Mouse (Mus musculus) G1E (cell line): ENCODE data around the gene Clasp1. TPM values are rescaled to one million over a fixed set of nuclear protein-coding genes. Genes with fewer than 3 reads are reported as not detected.

Experiments
- ATAC-seq: 2 replicates; pipeline ENCODE4 v1.8.0; 2016; ENCODE audit warnings: mild to moderate bottlenecking; ENCODE audit not compliant: insufficient number of reproducible peaks, poor library complexity, low FRiP score, severe bottlenecking; ENCODE audit errors: extremely low read depth
- DNase-seq: peaks from one replicate; pipeline ENCODE4 v3.0.0; 2012; ENCODE audit warnings: low spot score
- H3K27me3 ChIP-seq: 2 replicates; pipeline ENCODE4 v1.6.1; 2012; ENCODE audit warnings: mild to moderate bottlenecking, low read length, inconsistent platforms; ENCODE audit not compliant: insufficient read depth
- H3K36me3 ChIP-seq: replicated peaks from 2 replicates; pipeline ENCODE3; 2012; ENCODE audit warnings: mild to moderate bottlenecking, inconsistent platforms
- H3K4me1 ChIP-seq: 2 replicates; pipeline ENCODE4 v1.6.1; 2012; ENCODE audit warnings: low read depth, low read length, inconsistent platforms, mixed read lengths; ENCODE audit not compliant: insufficient read depth
- H3K4me3 ChIP-seq: 2 replicates; pipeline ENCODE4 v1.5.1; 2012; ENCODE audit warnings: low read depth, mild to moderate bottlenecking, inconsistent platforms, low read length, moderate library complexity, mixed read lengths
- H3K9me3 ChIP-seq: replicated peaks from 2 replicates; pipeline ENCODE4 v1.6.1; 2012; ENCODE audit warnings: inconsistent platforms
- CTCF ChIP-seq: IDR thresholded peaks from 2 replicates; pipeline ENCODE4 v1.5.1; 2012; ENCODE audit warnings: low read depth, low read length, inconsistent platforms, mixed read lengths
- GATA1 ChIP-seq: IDR thresholded peaks from 2 replicates; pipeline ENCODE4 v1.6.1; 2012; ENCODE audit warnings: borderline replicate concordance, low read length, inconsistent platforms, mixed read lengths
- GATA2 ChIP-seq: IDR thresholded peaks from 2 replicates; pipeline ENCODE4 v1.6.1; 2012; ENCODE audit warnings: low read depth, low read length, inconsistent platforms, borderline replicate concordance
- POLR2AphosphoS5 ChIP-seq: IDR thresholded peaks from 2 replicates; pipeline ENCODE4 v1.6.1; 2012; ENCODE audit warnings: low read depth, low read length, inconsistent platforms; ENCODE audit not compliant: insufficient replicate concordance
- TAL1 ChIP-seq: conservative IDR thresholded peaks from 2 replicates; pipeline ENCODE4 v1.6.1; 2012; ENCODE audit warnings: low read depth, low read length, inconsistent platforms, mixed read lengths
- polyA plus RNA-seq: library from polyadenylated mRNA; stranded (reverse); fragments of >175 nt; gene quantifications from 2 replicates; pipeline ENCODE4 v1.2.3, GENCODE M21; 2012
- total RNA-seq, 2 experiments: library from RNA; stranded (forward) in 1 of 2; stranded (reverse) in 1 of 2; fragments of 200-1000 nt in 1 of 2; fragments of >200 nt in 1 of 2; fragmentation: Nextera tagmentation in 1 of 2; gene quantifications; 2 replicates each; pipeline ENCODE4 v1.2.3; 2014 to 2017

Gene Clasp1
- total and polyA plus RNA-seq, 3 experiments: 39.6 to 86.9 (median 51.2) TPM

DNA sequence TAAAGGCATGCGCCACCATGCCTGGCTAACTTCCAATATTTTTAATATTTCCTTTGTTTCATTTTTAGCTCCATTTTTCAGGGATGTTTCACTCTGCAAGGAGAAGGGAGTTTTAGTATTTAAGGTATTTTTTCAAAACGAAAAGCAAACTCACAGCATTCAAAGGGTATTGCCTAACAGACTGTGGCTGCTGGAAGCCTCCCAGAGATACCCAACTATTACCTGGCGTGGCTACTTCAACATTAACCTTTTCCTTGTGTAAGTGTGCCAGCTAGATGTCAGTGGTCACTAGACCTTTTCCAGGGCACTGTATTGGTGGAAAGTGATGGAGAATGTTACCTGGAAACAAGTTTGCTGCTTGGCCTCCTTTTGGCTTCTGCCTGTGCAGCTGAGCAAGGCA lies 164.6 kb downstream of the Clasp1 start:
- peaks cover 89% of the 10 kb centered on the region for H3K36me3 ChIP-seq
- ATAC-seq (no peak), DNase-seq (no peak)
- no peaks in the 10 kb centered on the region for H3K9me3 ChIP-seq
- TF ChIP-seq GATA2 (no peak), POLR2AphosphoS5 (no peak), GATA1 (no peak), CTCF (no peak), TAL1 (no peak)
- H3K27me3 ChIP-seq: no peaks in the 10 kb centered on the region
- no peaks in the 10 kb centered on the region; the same call in 1 of the 2 replicates for H3K4me1 ChIP-seq
- no peak overlapping the region for H3K4me3 ChIP-seq

DNA sequence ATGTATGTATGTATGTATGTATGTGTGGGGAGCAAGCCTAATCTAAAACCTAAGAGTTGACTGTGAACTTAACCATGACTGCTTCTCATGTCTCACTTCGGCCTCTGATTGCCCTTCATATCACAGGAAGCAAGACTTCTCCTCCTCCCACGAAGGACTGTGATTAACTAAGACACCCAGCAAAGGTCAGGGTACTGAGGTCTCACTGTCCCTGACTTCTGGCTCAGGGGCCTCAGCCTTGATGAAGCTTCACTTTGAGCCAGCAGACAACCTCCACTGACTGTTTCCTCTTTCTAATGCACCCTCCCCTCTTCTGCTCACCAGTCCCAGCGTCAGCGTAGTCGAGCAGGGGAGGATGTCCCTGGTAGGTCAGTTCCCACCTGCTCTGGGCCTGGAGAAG lies 166.1 kb downstream of the Clasp1 start:
- no peaks in the 10 kb centered on the region; the same call in 1 of the 2 replicates for H3K4me1 ChIP-seq
- H3K9me3 ChIP-seq: no peaks in the 10 kb centered on the region
- ATAC-seq (no peak), DNase-seq (no peak)
- no peaks in the 10 kb centered on the region for H3K27me3 ChIP-seq
- H3K4me3 ChIP-seq: no peak overlapping the region
- H3K36me3 ChIP-seq: peaks cover 83% of the 10 kb centered on the region
- no peak for TF ChIP-seq TAL1
- no peak for TF ChIP-seq POLR2AphosphoS5
- TF ChIP-seq CTCF: no peak
- TF ChIP-seq GATA1: no peak
- TF ChIP-seq GATA2: no peak

DNA sequence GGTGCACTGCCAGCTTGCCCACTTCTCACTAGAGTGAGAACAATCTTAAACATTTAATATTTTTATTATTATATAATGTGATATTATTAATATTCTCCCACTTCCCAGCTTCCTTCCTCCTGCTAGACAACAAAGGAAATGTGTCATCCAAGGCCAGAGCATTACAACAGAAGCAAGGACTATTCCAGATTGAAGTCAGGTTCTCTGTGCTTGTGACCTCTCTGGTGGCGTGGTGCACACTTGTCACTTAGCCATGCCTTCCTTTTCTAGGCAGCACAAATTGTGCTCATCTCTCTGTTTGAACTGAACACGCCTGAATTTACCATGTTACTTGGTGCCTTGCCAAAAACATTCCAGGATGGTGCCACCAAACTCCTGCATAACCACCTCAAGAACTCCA lies 170.9 kb downstream of the Clasp1 start:
- Histone ChIP-seq H3K36me3 (peaks cover 82% of the 10 kb centered on the region), H3K4me3 (no peak overlapping the region), H3K9me3 (no peaks in the 10 kb centered on the region), H3K4me1 (no peaks in the 10 kb centered on the region), H3K27me3 (no peaks in the 10 kb centered on the region)
- DNase-seq (no peak), ATAC-seq (no peak)
- TF ChIP-seq TAL1 (no peak), POLR2AphosphoS5 (no peak), GATA2 (no peak), GATA1 (no peak), CTCF (no peak)

DNA sequence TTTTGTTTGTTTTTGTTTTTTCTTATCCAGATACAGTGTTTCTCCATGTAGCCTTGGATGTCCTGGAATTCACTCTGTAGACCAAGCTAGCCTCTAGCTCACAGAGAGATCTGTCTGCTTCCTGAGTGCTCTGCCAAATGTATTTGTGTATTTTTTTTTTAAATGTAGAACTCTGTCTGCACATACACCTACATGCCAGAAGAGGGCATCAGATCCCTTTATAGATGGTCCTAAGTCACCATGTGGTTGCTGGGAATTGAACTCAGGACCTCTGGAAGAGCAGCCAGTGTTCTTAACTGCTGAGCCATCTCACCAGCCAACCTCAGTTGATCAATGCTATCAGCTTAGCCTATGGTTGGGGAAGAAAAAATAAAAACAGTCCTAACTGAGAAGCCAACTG lies 175.7 kb downstream of the Clasp1 start:
- no peaks in the 10 kb centered on the region for H3K4me1 ChIP-seq
- no peaks in the 10 kb centered on the region for H3K9me3 ChIP-seq
- H3K36me3 ChIP-seq: peaks cover 90% of the 10 kb centered on the region
- H3K27me3 ChIP-seq: no peaks in the 10 kb centered on the region
- no peak overlapping the region for H3K4me3 ChIP-seq
- DNase-seq (no peak), ATAC-seq (no peak)
- TF ChIP-seq CTCF: no peak

DNA sequence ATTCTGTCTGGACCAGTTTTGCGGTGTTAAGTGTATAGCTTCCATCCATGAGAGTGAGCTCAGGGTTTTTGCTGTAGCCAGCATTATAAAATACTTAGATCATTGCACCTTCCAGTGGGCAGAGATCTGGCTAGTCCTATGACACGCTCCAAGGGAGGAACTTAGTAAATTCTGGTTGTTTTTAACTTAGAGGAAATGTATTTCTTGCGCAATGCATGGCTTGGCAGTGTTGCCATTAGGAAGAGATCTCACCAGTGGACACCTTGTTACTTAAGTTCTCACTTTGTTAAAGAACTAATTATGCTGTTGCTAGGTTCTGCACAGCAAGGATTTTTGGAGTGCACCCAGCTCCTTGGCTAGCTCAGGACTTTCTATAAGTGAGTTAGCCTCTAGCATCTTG lies 178.8 kb downstream of the Clasp1 start:
- H3K4me3 ChIP-seq: no peak overlapping the region
- no peaks in the 10 kb centered on the region for H3K27me3 ChIP-seq
- ATAC-seq: no peak
- TF ChIP-seq CTCF: no peak
- TF ChIP-seq GATA2: no peak
- no peak for TF ChIP-seq GATA1
- no peak for TF ChIP-seq TAL1
- TF ChIP-seq POLR2AphosphoS5: no peak
- no peak for DNase-seq
- peaks cover 90% of the 10 kb centered on the region for H3K36me3 ChIP-seq
- no peaks in the 10 kb centered on the region for H3K9me3 ChIP-seq
- no peaks in the 10 kb centered on the region for H3K4me1 ChIP-seq

DNA sequence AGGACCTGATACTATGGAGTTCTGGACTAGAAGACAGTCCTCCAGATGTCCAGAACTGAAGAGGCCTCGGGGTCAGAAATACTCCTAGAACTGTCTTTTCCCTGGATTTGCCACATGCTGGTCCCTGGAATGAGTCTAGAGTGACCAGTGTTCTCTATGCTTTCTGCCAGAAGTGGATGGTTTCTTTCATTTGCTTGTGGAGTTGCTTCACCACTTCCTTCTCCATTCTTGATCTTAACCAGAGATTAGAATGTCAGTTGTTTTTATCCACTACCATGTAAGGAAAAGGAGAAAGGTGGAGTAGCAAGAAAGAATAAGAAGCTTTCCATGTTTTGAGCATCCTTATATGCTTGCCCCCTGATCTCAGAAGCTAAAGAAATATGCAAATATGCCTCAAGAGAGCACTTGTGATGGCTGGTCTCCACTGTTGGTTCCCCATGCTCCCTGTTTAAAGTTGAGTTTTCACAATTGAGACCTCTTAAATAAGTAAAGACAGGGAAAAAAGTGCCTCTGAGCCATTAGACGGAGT lies 191.4 kb downstream of the Clasp1 start:
- peaks cover 55% of the 10 kb centered on the region for H3K36me3 ChIP-seq
- ATAC-seq: no peak

DNA sequence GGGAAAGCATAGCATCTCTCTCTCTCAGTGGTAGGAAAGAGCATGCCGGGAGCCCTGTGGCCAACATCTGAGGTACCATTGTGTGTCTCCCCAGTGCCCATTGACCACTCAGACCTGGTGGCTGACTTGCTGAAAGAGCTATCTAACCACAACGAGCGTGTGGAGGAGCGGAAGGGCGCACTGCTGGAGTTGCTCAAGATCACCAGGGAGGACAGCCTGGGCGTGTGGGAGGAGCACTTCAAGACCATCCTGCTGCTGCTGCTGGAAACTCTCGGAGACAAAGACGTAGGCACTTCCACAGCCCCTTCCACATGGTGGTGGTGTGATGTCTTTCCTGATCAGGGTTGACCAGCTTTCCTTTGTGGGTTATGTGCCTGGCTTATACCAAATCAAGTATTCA lies 192.3 kb downstream of the Clasp1 start:
- Histone ChIP-seq H3K36me3 (peaks cover 47% of the 10 kb centered on the region), H3K4me3 (no peak overlapping the region), H3K4me1 (no peaks in the 10 kb centered on the region), H3K27me3 (no peaks in the 10 kb centered on the region), H3K9me3 (no peaks in the 10 kb centered on the region)
- ATAC-seq (no peak), DNase-seq (no peak)
- no peak for TF ChIP-seq POLR2AphosphoS5
- no peak for TF ChIP-seq TAL1
- TF ChIP-seq GATA2: no peak
- no peak for TF ChIP-seq GATA1
- TF ChIP-seq CTCF: no peak

More for the DNA sequence above, 191.4 kb downstream of the Clasp1 start:
- Histone ChIP-seq H3K4me3 (no peak overlapping the region), H3K27me3 (no peaks in the 10 kb centered on the region), H3K4me1 (no peaks in the 10 kb centered on the region), H3K9me3 (no peaks in the 10 kb centered on the region)
- TF ChIP-seq CTCF (no peak), GATA2 (no peak), POLR2AphosphoS5 (no peak), GATA1 (no peak), TAL1 (no peak)
- DNase-seq: no peak
